In the genomic region with DNA sequence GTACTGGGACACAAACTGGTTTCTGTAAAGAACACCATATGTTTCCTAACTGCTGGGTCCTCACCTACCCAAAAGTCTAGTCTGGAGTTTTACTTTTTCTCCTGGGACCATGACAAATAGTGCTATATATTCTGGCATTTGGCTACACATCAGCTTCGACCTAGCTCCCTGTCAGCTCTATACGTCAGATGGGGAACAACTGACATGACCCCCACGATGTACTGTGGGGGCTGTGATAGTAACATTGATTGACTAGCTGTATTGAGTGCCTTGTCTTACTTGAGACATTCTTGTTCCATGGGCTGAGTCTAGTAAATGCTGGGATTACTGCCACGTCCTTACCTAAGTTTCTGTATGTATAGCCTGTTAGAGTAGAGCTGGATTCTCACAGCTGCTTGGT, we compare ENCODE assay signal across 9 mouse cellular contexts. TPM values are rescaled to one million over a fixed set of nuclear protein-coding genes. Genes with fewer than 3 reads are reported as not detected.
A peak's percentile ranks its signal among the peaks of the same experiment; 100 is the strongest.
DNase-seq lines count a peak whose midpoint lies in the region; ATAC-seq and TF ChIP-seq lines count a peak whose summit lies in the region.
"Had no signal": no experiment of that assay in that cellular context is flagged by ENCODE, and none has a peak within 500 bp of the region (broad histone marks: within the 10 kb centered on the region; RNA-seq: fewer than 3 reads in every experiment).

No protein-coding gene starts in this region.

- no peak overlapping the region for H3K4me3 ChIP-seq in kidney, embryonic 14.5 days (ENCODE audit: low read length)
- no peak overlapping the region for H3K4me3 ChIP-seq in bone marrow, adult 2 months (replicated peaks; ENCODE audit: control insufficient read depth, low read depth, low read length)
- H3K4me3 ChIP-seq in hindbrain, embryonic 11.5 days (ENCODE audit: low read depth, low read length): no peak overlapping the region
- H3K4me3 ChIP-seq in midbrain, embryonic 14.5 days (replicated peaks; ENCODE audit: low read depth, low read length): no peak overlapping the region

- no peak overlapping the region; the same call in 1 of the 2 replicates for H3K9ac ChIP-seq in kidney, embryonic 14.5 days (ENCODE audit: low read depth, low read length)
- H3K9ac ChIP-seq in hindbrain, embryonic 11.5 days (ENCODE audit: low read depth, low read length): no peak overlapping the region
- H3K9ac ChIP-seq in midbrain, embryonic 14.5 days (replicated peaks; ENCODE audit: low read length): no peak overlapping the region

- peaks cover 45% of the 10 kb centered on the region for H3K4me1 ChIP-seq in kidney, embryonic 14.5 days (ENCODE audit: control insufficient read depth, insufficient read depth, low read length)
- H3K4me1 ChIP-seq in bone marrow, adult 2 months (ENCODE audit: control insufficient read depth, insufficient read depth, low read length): peaks cover 23% of the 10 kb centered on the region
- H3K4me1 ChIP-seq in hindbrain, embryonic 11.5 days (replicated peaks; ENCODE audit: control insufficient read depth, insufficient read depth, low read length): 0 out of 2 replicates have a peak, but pooled peaks cover 4% of the 10 kb centered on the region
- H3K4me1 ChIP-seq in midbrain, embryonic 14.5 days (ENCODE audit: control insufficient read depth, insufficient read depth, low read length): peaks cover 7% of the 10 kb centered on the region; the same call in 1 of the 2 replicates

- no peak overlapping the region for H3K4me2 ChIP-seq in kidney, embryonic 14.5 days (replicated peaks; ENCODE audit: low read depth, low read length)
- H3K4me2 ChIP-seq in hindbrain, embryonic 11.5 days (replicated peaks; ENCODE audit: low read depth, low read length): no peak overlapping the region
- no peak overlapping the region for H3K4me2 ChIP-seq in midbrain, embryonic 14.5 days (ENCODE audit: low read length)

- no peaks in the 10 kb centered on the region for H3K27me3 ChIP-seq in kidney, embryonic 14.5 days (ENCODE audit: control insufficient read depth, insufficient read depth, low read length)
- H3K27me3 ChIP-seq in hindbrain, embryonic 11.5 days (ENCODE audit: control insufficient read depth, insufficient read depth, low read length): no peaks in the 10 kb centered on the region
- no peaks in the 10 kb centered on the region for H3K27me3 ChIP-seq in midbrain, embryonic 14.5 days (ENCODE audit: control insufficient read depth, insufficient read depth, low read length)
- H3K27me3 ChIP-seq: Patski had no signal

- no peaks in the 10 kb centered on the region for H3K9me3 ChIP-seq in kidney, embryonic 14.5 days (ENCODE audit: control insufficient read depth, low read length)
- no peaks in the 10 kb centered on the region for H3K9me3 ChIP-seq in hindbrain, embryonic 11.5 days (ENCODE audit: control insufficient read depth, low read length)
- H3K9me3 ChIP-seq in midbrain, embryonic 14.5 days (ENCODE audit: control insufficient read depth, low read length): no peaks in the 10 kb centered on the region

- no peak for ATAC-seq in kidney, embryonic 14.5 days (ENCODE audit: low FRiP score, low TSS enrichment)
- no peak for ATAC-seq in hindbrain, embryonic 11.5 days (ENCODE audit: low FRiP score)
- no peak for ATAC-seq in midbrain, embryonic 14.5 days (ENCODE audit: low FRiP score, low TSS enrichment)
- no peak for ATAC-seq in granulocyte monocyte progenitor cell, adult 5-6 weeks (replicated peaks; ENCODE audit: poor library complexity, severe bottlenecking)

- TF ChIP-seq CTCF in bone marrow, adult 2 months (IDR thresholded peaks at IDR 0.05; ENCODE audit: control insufficient read depth, insufficient read depth, low read length): no peak

- intact Hi-C loops in left cerebral cortex, postnatal 4 days (cut with DNase I): no loop called here

- TF ChIP-seq POLR2A in bone marrow, adult 2 months (IDR thresholded peaks at IDR 0.05; ENCODE audit: borderline replicate concordance, control insufficient read depth, low read depth, low read length): no peak

- H3K36me3 ChIP-seq in kidney, embryonic 14.5 days (ENCODE audit: control insufficient read depth, insufficient read depth, low read length): peaks cover 35% of the 10 kb centered on the region
- H3K36me3 ChIP-seq in hindbrain, embryonic 11.5 days (ENCODE audit: control insufficient read depth, insufficient read depth, low read length): no peaks in the 10 kb centered on the region
- peaks cover 26% of the 10 kb centered on the region for H3K36me3 ChIP-seq in midbrain, embryonic 14.5 days (ENCODE audit: control insufficient read depth, insufficient read depth, low read length)

- DNase-seq in kidney, adult 8-10 months: no peak
- DNase-seq in hindbrain, embryonic 11.5 days (ENCODE audit: low spot score): no peak
- DNase-seq in midbrain, embryonic 14.5 days: no peak
- no peak for DNase-seq in left cerebral cortex, postnatal 4 days
- DNase-seq in cerebellum, adult 9-11 months: no peak

- peak overlapping the region; percentile 80; the same call in 1 of the 2 replicates for H3K27ac ChIP-seq in kidney, embryonic 14.5 days (ENCODE audit: low read depth, low read length)
- peak overlapping the region; percentile 96; the same call in 1 of the 2 replicates for H3K27ac ChIP-seq in bone marrow, adult 2 months (ENCODE audit: control insufficient read depth, insufficient read depth, low read depth, low read length, poor library complexity)
- H3K27ac ChIP-seq in hindbrain, embryonic 11.5 days (ENCODE audit: low read depth, low read length): peak overlapping the region; percentile 14; the same call in 1 of the 2 replicates
- H3K27ac ChIP-seq in midbrain, embryonic 14.5 days (replicated peaks; ENCODE audit: low read depth, low read length): peak overlapping the region; percentile 33; the same call in 1 of the 2 replicates

- 50% methylated on average over 4 of the region's 4 CpGs for WGBS in kidney, embryonic 14.5 days
- 50% methylated on average over 4 of the region's 4 CpGs for WGBS in bone marrow, adult 2 months
- 79% methylated on average over 4 of the region's 4 CpGs for WGBS in hindbrain, embryonic 11.5 days
- 74% methylated on average over 4 of the region's 4 CpGs for WGBS in midbrain, embryonic 14.5 days

RNA-seq across cellular contexts. Expression of a gene that starts 8.9 kb away (rescaled TPM):
- polyA plus RNA-seq in kidney, embryonic 14.5 days (2014; fragmentation: Nextera tagmentation; extraction: Ambion mirVana): 47.4 and 76.1 TPM in 2 replicates
- polyA plus RNA-seq in bone marrow, adult 2 months (2011; ENCODE audit: insufficient read depth, insufficient read length, low replicate concordance, missing spikeins): 88.8 and 134 TPM in 2 replicates
- polyA plus RNA-seq in hindbrain, embryonic 11.5 days (2014; fragmentation: Nextera tagmentation; extraction: Ambion mirVana): 76.1 and 87.4 TPM in 2 replicates
- 44.1 and 65.7 TPM in 2 replicates for polyA plus RNA-seq in midbrain, embryonic 14.5 days (2014; fragmentation: Nextera tagmentation; extraction: Ambion mirVana)
- 10 to 100 TPM; 76.4 to 80.1 TPM for total RNA-seq in left cerebral cortex, postnatal 4 days (2021)
- 88.5 and 94.4 TPM in 2 replicates for total RNA-seq in granulocyte monocyte progenitor cell, adult 5-6 weeks (2014; fragmentation: Nextera tagmentation)
- total RNA-seq in granulocyte monocyte progenitor cell, adult 5-6 weeks (2017): 123 and 124 TPM in 2 replicates

RNA-seq across cellular contexts. Expression of a gene that starts 20.2 kb away (rescaled TPM):
- polyA plus RNA-seq in kidney, embryonic 14.5 days (2014; fragmentation: Nextera tagmentation; extraction: Ambion mirVana): 2.0 and 3.7 TPM in 2 replicates
- 1.9 and 2.7 TPM in 2 replicates for polyA plus RNA-seq in bone marrow, adult 2 months (2011; ENCODE audit: insufficient read depth, insufficient read length, low replicate concordance, missing spikeins)
- 0.14 and 0.80 TPM in 2 replicates for polyA plus RNA-seq in hindbrain, embryonic 11.5 days (2014; fragmentation: Nextera tagmentation; extraction: Ambion mirVana)
- 0.80 and 1.1 TPM in 2 replicates for polyA plus RNA-seq in midbrain, embryonic 14.5 days (2014; fragmentation: Nextera tagmentation; extraction: Ambion mirVana)
- 1 to 10 TPM; 1.4 to 1.9 TPM for total RNA-seq in left cerebral cortex, postnatal 4 days (2021)
- 0.23 and 1.4 TPM in 2 replicates for total RNA-seq in granulocyte monocyte progenitor cell, adult 5-6 weeks (2014; fragmentation: Nextera tagmentation)
- total RNA-seq in granulocyte monocyte progenitor cell, adult 5-6 weeks (2017): 0.17 TPM in 1 of 2 replicates, not detected in the other

RNA-seq across cellular contexts. Expression of a gene that starts 42.7 kb away (rescaled TPM):
- 64.0 and 66.9 TPM in 2 replicates for polyA plus RNA-seq in kidney, embryonic 14.5 days (2014; fragmentation: Nextera tagmentation; extraction: Ambion mirVana)
- 29.3 and 36.2 TPM in 2 replicates for polyA plus RNA-seq in bone marrow, adult 2 months (2011; ENCODE audit: insufficient read depth, insufficient read length, low replicate concordance, missing spikeins)
- 83.4 and 87.4 TPM in 2 replicates for polyA plus RNA-seq in hindbrain, embryonic 11.5 days (2014; fragmentation: Nextera tagmentation; extraction: Ambion mirVana)
- 97.0 and 103 TPM in 2 replicates for polyA plus RNA-seq in midbrain, embryonic 14.5 days (2014; fragmentation: Nextera tagmentation; extraction: Ambion mirVana)
- total RNA-seq in left cerebral cortex, postnatal 4 days (2021): 100 to 1,000 TPM; 135 to 145 TPM
- total RNA-seq in granulocyte monocyte progenitor cell, adult 5-6 weeks (2014; fragmentation: Nextera tagmentation): 44.2 and 44.3 TPM in 2 replicates
- total RNA-seq in granulocyte monocyte progenitor cell, adult 5-6 weeks (2017): 47.7 and 63.0 TPM in 2 replicates

Comparison
In these comparisons a context has a peak if more than half of its experiments do, and no peak if none do; other contexts are left out.
1. H3K27ac ChIP-seq: peak in every context shown above with its lines; median percentile 96 in bone marrow, adult 2 months; 80 in kidney, embryonic 14.5 days; 33 in midbrain, embryonic 14.5 days; 14 in hindbrain, embryonic 11.5 days.